Mouse (Mus musculus): ENCODE measurements at regions not wholly inside any gene's neighbourhood (a gene's known extent, or its start where the extent isn't known, plus 50 kb on each side); places are given as distances from the start of the nearest gene placed in this dataset.

DNA sequence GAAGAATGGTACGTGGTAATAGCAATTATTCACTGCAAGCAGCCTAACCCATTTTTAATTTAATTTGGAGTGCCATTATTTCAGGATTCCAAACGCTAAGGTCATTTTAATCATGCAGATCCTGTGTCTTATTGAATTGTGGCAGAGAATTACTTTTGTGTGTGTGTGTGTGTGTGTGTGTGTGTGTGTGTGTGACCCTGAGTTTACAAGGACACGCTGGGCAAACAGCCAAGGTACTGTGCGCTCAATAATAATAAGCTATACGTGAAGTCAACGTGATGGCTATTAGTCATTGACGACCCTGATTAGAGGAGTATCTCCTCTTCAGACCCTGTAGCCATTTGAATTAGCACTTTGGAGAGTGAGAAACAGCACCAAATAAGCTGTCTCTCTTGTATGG lies 144.1 kb downstream of the Klf7 start:
- no peak for DNase-seq

DNA sequence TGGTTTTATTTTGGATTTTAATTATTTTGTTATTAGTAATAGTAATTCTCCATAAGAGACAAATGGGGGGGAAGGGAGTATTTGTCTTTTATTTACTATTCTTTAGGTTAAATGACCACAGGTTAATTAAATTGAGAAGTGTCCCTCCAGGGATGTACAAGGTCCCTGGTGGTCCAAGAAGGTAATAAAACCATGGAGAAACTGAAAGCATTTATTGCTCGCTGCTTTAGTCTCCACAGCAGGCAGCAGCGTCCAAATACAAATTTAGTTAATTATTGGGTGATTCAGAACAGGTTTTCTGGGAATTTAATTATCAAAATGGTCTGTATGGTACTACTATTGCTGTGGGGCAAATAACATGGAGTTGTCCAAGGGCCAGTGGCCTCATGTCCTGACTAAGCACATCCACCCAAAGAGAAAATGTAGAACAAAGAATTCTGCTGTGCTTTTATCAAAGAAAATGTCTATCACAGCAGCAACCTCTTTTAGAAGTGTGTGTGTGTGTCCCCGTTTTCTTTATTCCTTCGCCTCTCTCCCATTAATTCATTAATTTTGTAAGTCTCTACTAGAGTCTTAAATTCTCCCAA lies 144.7 kb downstream of the Klf7 start:
- no peak for DNase-seq

GRCm38 (mm10) chr1:63976862-63977261 lies 145.2 kb downstream of the Klf7 start:
- DNase-seq, result no peak

DNA sequence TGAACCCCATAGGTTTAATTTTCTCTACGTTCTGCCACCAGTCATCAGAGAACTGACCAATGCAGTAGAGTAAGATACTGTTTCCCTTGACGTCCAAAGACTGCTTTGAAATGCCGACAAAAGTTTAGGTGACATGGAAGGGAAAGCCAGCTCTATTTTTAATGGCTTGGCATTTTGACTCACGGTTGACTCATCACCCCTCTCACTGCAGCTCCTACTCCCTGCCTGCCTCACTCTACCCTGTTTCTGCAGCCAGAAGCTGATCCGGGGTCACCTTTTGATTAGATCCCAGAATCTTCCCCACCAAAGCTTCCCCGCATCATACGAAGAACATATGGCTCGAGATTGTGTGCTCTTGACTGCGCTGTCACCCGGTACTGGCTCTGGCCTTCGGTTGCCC lies 154.2 kb downstream of the Klf7 start:
- DNase-seq, result no peak

DNA sequence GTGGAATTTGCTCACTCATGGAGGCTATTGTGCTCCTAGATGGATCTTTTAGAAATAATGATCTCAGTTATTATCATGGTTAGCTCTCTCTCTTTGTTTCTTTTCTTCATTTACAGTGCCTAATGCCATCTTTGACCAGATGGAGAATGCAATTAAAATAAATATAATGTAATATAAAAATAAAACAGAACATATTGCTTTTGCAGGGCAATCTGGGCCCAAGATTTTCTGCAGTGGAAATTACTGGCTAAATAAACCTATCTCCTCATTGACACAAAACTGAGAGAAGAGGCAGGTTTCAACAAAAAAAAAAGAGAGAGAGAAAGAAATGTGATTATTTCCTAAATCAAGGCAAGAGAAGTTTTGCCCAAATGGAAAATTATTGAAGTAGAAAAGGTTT lies 156.6 kb downstream of the Klf7 start:
- DNase-seq, result no peak

DNA sequence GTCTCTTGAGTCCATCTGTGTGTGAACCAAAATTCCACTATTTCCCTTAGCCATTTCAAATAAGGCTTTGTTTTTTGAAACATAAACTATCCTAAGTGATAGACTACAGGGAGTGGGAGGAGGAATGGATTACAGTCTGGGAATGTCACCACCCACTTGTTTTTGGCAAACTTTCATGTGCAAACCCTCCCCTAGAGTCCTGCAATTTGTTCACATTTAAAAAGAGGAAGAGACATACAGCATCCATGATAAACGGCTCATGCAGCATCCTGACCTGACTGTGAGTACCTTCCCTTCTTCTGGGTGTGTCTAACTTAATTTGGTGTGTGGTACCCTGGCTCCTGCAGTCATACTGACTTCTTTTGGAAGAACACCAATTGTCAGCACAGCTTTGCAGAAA lies 157.6 kb downstream of the Klf7 start:
- DNase-seq, result no peak

DNA sequence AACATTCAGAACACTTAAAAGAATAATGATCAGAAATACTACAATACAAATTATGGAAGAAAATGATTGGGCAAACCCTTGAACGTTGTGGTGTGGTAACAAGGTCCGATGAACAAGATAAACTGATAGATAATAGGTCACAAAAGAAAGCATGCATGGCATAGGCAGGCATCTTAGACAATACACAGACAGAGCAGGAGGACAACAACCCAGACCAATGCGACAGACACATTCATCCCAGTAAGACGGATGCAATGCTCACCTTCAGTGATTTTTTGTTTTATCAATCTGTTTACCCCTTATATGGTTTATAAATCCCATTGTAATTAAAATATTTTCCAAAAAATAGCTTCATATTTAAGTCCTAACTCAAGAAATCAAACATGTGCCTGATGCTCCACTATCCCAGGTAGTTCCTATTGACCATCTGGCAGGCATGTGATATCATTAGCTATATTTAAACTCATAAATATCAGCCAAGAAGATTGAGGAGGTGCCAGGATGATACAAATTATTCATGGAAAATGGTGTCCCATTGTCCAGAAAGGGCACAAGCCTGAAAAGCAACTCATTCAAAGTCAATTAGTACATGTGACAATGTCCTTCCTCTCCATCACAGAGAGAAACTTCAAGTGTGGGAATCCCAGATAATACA lies 166.3 kb downstream of the Klf7 start:
- no peak for DNase-seq

GRCm38 (mm10) chr1:63954876-63955513 lies 167.1 kb downstream of the Klf7 start:
- DNase-seq, result no peak

DNA sequence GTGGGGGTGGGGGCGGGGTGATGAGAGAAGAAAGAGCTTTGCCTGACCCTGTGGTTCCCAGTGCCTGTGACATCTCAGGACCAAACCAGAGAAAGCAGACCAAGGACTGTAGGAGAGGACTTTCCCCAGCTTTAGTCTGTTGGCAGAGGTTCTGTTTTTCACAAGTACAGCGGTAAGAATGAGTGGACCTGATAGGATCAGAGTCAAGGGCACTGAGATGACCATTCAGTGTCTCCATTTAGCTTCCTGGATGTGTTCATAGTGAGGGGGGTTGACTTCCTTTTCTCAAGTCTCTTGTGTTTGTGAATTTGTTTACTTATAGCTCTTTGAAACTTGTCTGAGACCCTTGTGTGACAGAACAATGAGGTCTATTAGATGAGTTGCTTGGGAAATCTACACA lies 167.9 kb downstream of the Klf7 start:
- no peak for DNase-seq

DNA sequence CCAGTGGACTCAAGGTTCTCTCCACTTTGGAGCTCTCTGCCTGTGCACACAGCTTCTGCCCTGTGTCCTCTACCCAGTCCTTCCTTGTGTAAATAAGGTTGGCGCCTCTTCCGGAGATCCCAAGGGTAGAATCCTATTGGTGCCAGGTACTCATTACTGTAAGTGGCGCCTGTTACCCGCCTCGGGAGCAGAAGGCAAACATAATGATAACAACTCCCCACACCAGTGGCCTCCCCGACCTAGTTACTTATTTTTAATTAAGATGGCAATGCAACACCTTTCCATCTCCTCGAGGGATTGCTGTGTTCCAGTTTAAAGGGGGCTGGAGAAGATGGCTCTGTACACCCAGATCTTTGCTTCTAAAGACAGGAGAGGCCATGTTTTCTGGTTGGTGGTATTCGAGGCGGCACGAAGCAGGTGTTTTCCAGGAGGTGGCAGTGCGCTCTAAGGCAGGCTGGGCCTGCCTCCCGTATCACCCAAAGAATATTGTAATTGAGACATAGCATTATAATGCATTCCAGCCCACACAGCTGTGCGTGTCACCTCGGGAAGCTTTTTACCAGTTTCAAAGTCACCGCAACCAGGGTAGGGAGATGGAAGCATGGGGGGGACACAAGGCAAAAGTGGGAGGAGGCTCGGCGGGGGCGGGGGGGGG lies 168.7 kb downstream of the Klf7 start:
- DNase-seq, result peak; percentile 62 to 76

DNA sequence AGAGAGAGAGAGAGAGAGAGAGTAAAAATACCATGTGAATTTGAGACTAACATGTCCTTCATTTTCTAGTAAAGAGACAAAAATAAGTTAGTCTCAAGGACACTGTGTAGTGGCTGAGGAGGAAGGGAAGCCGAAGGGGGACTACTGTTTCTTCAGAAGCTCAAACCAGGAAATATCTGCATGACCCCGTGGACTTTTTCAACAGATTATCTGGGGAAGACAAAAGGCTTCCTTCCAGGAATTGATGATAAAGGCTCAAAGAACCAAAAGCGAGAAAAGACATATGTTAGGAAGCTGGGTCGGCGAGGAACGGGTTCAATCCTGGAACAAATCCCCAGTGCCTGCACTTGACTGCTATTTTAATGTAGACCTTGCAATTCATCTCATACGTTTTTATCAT lies 170.4 kb downstream of the Klf7 start:
- DNase-seq, result peak; percentile 2 to 5

- DNase-seq, result no peak
Measured at GRCm38 (mm10) chr1:63947278-63947677, 174.8 kb downstream of the Klf7 start.

GRCm38 (mm10) chr1:63946834-63947233 lies 175.2 kb downstream of the Klf7 start:
- DNase-seq, result no peak

DNA sequence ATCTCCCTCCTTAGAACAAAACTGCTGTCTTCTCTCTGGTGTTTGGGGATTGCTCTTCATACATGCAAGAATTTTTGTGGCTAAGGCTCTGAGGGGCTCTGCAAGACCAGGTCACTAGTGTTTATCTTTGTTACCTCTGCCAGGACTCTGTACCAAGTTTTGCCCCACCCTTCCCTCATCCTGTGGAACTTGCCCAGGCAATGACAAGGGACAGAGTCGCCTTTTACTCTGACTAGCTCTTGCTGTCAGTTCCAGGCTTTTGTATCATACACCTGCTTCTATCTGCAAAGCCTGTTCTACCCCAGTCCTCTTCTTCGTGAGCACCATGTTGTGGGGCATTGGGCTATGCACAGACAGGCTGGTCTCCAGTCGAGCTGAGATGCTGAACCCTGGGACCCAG lies 175.7 kb upstream of the 4933402D24Rik start:
- no peak for DNase-seq

DNA sequence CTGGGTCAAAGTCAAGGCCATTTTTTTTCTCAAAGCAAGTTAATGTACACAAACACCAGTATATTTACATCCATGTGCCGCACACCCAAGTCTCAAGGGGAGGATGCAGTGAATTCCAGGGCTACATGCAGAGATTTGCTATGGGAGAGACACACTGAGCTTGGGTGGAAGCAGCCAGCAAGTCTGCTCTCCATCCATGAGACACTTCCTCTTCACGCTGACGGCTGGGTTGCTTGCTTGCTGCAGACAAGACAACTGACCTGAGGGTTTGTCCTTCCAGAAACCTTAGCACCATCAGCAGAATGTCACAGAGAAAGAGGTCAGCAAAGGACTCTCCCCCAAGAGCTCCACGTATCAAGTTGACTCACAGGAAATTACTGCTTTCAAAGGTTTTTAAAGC lies 169.3 kb upstream of the 4933402D24Rik start:
- DNase-seq, result no peak

DNA sequence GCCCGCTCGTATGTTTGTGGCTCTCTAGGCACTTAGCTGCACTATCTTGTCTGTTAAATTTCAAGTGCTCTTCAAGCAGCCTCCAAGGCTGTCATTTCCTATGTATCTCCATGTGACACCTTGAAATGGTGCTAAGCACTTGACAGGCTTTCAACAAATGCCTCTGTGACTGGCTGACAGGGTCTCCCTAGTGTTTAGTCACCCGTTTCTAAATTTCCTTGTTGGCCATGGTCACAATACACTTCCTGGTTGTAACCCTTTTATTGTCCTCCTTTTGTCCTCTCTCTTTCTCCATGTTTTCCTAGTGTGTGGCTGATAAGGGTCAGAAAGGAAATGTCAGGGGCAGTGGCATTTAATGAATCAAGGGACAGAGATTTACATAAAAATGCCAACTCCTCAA lies 168.4 kb upstream of the 4933402D24Rik start:
- no peak for DNase-seq

GRCm38 (mm10) chr1:63934570-63935280 lies 165.7 kb upstream of the 4933402D24Rik start:
- no peak for DNase-seq

DNA sequence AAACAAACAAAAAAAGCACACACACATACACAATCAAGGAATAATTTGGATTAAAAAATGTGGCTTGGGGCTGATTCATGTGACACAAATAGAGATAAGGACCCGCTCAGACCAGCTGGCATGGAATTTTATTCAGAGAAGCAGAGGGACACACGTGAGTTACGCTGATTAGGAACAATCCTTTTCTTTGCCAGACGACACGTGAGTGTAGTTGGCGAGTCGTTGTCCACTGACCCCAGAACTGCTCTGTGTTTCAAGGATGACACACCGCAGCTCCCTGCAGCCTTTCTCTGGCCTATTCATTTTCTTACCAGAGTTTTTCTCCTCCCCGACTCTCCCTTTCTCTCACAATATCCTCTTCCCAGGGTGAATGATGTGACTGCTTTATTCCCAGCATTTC lies 163.4 kb upstream of the 4933402D24Rik start:
- DNase-seq, result no peak

- no peak for DNase-seq
Measured at GRCm38 (mm10) chr1:63929362-63930125, 160.5 kb upstream of the 4933402D24Rik start.

GRCm38 (mm10) chr1:63928850-63929249 lies 159.8 kb upstream of the 4933402D24Rik start:
- no peak for DNase-seq

DNA sequence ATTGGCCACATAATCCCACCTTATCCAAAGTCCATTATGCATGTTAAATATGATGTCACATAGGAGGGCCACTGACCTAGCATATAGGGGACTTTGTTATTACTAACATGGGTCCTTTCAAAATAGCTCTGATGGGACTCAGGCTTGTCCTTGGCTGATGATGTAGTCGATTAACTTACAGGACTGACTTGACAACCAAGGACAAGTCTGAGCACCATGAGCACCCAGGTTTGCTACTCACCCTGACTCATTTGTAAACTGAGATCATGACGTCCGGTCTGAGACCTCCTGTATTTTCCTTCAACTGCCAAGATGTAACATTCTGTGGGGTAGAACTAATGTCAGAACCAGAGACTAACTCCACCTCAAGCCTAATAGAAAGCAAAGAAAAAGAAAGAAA lies 159.3 kb upstream of the 4933402D24Rik start:
- no peak for DNase-seq

- peak in 1 of 2 experiments; percentile 10 for DNase-seq
Measured at GRCm38 (mm10) chr1:63920181-63920933, 151.3 kb upstream of the 4933402D24Rik start.
